Mouse (Mus musculus) common myeloid progenitor, adult 5-6 weeks (primary cell): ENCODE results near the gene Eipr1. TPM values are rescaled to one million over a fixed set of nuclear protein-coding genes. Genes with fewer than 3 reads are reported as not detected.

Experiments
- total RNA-seq: library from RNA; stranded (forward); fragments of 200-1000, 187-1606 nt; gene quantifications from 2 replicates; pipeline ENCODE4 v1.2.3, GENCODE M21; 2017

Gene Eipr1
- total RNA-seq, 1 experiment from 2014 or later: 21.7 TPM

Other genes starting within 250 kb of the Eipr1 start
- not detected in 2 replicates for gene Dcdc2c, start 199.4 kb upstream of the Eipr1 start, total RNA-seq
- not detected in 2 replicates for gene Allc, start 169.3 kb upstream of the Eipr1 start, total RNA-seq
- not detected in 2 replicates for gene Colec11, start 128.4 kb upstream of the Eipr1 start, total RNA-seq
- gene Rps7, start 115.8 kb upstream of the Eipr1 start, total RNA-seq: 5,654 and 5,856 TPM in 2 replicates
- 20.8 and 21.5 TPM in 2 replicates for gene Rnaseh1, start 102.2 kb upstream of the Eipr1 start, total RNA-seq
- 34.9 and 49.0 TPM in 2 replicates for gene Adi1, start 76.6 kb upstream of the Eipr1 start, total RNA-seq
- gene Trappc12, start 1.3 kb upstream of the Eipr1 start, total RNA-seq: 57.3 and 57.8 TPM in 2 replicates